Mouse (Mus musculus) common myeloid progenitor, adult 5-6 weeks (primary cell): Measurements from ENCODE around the gene Vkorc1. TPM values are rescaled to one million over a fixed set of nuclear protein-coding genes. Genes with fewer than 3 reads are reported as not detected.
A peak's percentile ranks its signal among the peaks of the same experiment; 100 is the strongest.
"Not testable (repeated sequence)": the region's sequence is repeated elsewhere in the genome, so short reads cannot be mapped to it uniquely, and the experiment has no call there.

Experiments
- ATAC-seq: replicated peaks from 2 replicates; pipeline ENCODE4 v1.8.0; 2016; ENCODE audit warnings: low read depth, mild to moderate bottlenecking, moderate TSS enrichment, inconsistent platforms; ENCODE audit not compliant: poor library complexity, severe bottlenecking
- total RNA-seq: library from RNA; stranded (forward); fragments of 200-1000, 187-1606 nt; gene quantifications from 2 replicates; pipeline ENCODE4 v1.2.3, GENCODE M21; 2017

Vkorc1 gene
- total RNA-seq = 27.6 and 34.0 TPM in 2 replicates

DNA sequence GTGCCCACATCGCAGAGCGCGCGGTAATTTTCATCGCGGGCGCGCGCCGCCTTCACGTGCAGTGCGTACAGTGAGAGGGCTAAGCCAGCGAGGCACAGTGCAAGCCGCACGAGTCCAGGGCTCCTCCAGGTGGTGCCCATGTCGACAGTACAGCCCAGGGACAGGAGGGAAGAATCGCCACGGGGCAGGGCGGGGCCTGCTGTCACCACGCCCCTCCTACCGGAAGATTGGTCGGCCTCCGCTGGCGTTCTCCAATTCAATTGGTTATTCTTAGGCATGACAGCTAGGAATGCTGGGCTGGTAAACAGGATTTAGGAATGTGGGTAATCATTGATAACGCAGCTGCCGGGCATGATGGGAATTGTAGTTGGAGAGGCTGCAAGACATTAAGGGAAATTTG, at the start of gene Vkorc1, which contains the start of gene Gm21974:
TSS of gene Vkorc1 (minus strand) at position 176 of the 400 bp plus-strand sequence.
TSS of gene Gm21974 (minus strand) at position 13 of the 400 bp plus-strand sequence.
- ATAC-seq = peak; percentile 95

DNA sequence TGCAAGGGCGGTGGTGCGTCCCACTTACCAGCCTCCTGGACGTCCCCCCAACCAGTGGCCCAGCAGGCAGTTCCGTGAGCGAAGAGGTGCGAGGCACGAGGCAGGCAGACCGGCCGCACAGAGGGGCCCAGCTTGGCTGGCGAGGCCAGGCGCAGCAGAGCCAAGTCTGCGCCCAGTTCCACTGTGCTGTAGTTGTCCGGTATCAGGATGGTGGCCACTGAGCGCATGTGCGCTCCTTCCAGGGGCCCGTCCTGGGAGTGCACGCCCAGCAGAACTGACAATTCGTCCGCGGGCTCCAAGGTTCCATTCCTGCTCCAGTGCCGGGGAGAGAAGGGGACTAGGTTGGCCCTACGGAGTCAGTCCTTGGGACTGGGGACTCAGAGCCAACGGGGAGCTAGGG, 49.2 kb upstream of the Vkorc1 start:
- no peak for ATAC-seq

DNA sequence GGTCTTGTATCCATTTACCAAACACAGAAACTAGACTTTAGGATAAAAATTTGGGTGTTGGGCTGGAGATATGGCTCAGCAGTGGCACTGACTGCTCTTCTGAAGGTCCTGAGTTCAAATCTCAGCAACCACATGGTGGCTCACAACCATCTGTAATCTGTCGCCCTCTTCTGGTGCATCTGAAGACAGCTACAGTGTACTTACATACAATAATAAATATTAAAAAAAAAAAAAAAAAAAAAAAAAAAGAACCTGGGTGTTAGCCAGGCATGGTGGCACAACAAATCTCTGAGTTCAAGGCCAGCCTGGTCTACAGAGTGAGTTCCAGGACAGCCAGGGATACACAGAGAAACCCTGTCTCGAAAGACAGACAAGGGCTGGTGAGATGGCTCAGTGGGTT, 46.7 kb upstream of the Vkorc1 start:
- ATAC-seq = not testable (repeated sequence)

DNA sequence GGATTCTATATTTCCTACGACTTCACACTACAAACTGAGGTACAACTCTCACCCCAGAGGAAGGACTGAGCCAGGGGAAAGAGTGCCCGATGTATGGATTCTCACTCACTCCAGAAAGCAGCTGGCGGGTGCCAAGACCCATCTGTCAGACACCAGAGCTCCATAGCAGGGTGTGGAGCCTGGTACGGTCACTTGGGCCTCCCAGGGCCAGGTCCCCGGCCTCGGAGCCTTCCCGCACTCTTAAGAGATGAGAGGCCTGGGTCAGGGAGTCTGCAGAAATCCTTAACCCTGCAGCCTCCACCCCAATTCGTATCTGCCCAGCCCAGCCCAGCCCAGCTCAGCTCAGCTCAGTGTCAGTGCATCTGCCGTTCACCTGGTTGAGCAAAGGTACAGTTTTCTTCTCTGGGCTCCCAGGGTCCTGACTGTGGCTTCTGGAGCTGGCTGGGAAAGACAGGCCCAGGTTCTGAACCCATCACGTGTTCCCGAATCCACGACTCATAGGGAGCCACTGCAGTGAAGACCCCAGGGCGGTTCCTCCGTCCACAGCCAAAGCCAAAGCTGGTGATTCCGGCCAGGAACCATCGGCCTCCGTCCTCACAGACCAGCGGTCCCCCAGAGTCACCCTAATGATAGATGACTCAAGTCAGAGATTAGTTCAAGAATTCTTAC, 40.9 kb upstream of the Vkorc1 start:
- no peak for ATAC-seq

DNA sequence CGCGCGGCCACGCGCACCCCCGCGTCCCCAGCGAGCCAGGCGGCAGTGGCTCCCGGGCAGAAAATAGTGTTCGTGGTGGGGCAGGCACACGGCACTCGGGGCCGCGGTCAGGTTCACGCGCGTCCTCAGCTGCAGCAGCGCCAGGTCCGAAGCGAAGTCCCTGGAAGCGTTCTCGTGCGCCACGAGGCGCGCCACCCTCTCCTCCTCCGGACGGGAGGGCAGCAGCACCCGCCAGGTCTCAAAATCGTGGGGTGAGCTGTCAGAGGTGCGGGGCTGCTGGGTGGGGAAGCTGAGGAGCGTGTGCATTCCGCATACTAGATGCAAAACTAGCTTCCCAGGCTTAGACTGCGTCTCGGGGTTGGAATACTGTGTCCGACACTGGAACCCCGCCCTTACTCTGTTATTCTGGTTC, 40.3 kb upstream of the Vkorc1 start:
- no peak for ATAC-seq

DNA sequence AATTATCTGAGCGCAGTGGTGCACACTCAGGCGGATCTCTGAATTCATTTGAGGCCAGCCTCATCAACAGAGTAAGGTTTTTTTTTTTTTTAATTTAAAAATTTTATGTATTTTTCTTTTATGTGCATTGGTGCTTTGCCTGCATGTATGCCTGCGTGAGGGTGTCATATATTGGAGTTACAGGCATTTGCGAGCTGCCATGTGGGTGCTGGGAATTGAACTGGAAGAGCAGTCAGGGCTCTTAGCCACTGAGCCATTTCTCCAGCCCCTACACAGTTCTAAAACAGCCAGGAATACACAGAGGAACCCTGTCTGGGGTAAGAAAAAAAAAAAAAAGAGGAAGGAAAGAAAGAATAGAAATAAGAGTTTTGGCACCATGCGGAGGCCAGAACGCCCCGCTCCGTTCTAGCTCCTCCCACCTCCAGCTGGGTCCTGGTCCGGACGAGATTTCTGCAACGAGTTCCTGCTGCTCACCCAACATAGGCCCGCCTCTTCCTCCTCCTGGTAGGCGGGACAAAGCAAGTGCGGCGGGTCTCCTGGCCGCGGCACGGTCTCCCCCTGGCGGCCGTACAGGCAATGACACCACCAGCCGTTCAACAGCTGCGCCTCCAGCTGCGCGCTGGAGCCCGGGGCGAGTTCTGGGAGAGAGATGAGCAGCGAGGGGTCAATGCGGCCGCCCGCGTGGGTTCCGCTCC, 39.8 kb upstream of the Vkorc1 start:
- peak; percentile 98 for ATAC-seq

DNA sequence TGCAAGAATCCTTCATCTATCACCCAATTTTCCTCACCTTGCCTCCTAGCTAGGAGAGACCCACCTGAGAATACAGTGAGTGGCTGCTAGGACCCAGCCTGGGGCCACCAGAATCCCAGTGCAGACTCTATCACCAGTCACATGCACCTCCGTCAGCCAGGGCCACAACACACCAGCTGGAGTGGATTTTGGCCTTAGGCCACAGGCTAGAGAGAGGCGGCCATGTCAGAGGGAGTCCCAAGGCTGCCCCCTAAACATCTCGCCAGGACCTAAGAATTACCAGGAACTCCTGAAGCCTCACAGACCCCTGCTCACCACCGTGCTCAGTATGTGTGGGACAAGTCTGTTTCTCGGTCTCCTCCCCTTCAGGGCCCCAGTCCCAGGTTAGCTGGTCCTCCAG, 38.7 kb upstream of the Vkorc1 start:
- no peak for ATAC-seq

DNA sequence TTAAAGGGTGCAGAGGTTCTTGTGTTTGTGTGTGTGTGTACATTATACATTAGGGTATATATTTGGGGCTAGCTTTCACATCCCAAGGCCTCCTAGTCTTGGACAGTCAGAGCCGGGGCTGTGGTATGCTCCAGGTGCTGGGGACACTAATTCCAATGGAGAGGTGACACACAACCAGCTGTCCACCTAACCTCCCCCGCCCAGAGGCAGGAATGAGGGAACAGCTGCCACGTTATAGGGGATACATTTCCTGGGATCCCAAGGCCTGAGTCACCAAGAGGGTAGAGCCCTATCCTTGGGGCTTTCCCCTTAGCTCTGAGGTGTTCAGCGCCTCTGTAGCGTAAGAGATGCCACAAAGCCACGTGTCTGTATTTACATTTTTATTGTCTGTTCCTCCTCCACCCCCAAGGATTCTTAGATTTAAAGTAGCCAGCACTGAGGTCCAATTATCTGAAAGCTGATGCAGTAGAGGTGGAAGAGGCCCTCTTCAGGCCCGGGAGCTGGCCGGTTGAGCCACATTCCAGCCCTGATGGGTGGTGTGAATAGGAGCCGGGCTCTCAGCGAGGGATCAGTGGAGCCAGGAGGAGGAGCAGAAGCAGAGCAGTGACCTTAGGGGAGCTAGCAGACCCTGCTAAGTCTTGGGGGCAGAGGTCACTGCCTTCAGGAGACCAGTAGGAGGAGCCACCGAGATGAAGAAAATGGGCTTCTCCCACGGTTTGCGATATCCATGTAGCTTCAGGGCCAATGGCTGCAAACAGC, 37.0 kb upstream of the Vkorc1 start:
- no peak for ATAC-seq

DNA sequence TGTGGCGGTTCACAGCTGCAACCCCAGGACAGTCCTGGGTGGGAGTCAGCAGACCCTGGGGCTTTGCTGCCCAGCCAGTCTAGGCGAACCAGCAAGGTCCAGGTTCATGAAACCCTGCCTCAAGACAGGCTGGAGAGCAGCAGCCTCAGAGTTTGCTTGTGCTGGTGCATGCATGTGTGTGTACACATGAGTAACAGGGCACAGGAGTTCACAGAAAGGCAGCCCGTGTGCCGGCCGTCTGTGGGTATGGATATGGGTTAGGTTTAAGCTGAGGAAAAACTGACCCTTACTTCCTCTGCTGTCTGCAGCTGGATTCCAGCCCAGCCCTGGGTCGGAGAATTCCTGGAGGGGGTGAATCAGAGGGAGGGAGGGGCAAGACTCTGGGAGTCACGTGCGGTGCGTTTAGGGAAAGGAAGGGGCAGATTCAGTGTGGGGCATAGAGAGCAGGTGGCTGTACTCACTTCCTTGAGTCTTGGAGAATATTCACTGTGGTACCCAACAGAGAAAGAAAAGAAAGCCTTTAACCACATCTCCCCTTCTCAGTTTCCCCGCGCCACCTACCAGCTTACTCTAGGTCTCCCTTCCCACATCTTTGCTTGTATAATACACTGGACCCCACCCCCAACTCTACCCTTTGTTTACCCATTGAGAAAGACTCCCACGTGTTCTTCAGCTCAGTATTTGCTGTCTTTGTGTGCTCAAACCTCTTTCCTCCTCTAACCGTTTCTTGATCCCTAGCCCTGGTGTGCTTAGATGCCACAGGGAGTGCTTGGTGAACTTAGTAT, 36.1 kb upstream of the Vkorc1 start:
- ATAC-seq = 0 out of 2 replicates have a peak, but pooled peaks have one; percentile 4

DNA sequence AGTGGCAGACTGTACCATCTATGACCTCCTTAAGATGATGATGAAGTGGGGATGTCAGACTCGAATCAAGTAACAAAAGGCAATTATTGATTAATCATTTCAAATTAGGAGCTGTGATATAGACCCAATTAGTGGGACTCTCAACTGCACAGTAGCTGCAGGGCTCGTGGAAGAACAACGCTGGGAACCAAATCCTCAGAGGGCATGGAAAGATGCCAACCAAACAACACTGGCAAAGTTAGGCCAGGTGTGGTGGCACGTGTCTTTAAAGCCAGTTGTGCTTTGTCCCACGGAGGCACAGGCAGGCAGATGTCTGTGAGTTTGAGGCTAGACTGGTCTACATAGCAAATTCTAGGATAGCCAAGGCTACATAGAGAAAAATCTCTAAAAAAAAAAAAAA, 35.2 kb upstream of the Vkorc1 start:
- no peak for ATAC-seq

DNA sequence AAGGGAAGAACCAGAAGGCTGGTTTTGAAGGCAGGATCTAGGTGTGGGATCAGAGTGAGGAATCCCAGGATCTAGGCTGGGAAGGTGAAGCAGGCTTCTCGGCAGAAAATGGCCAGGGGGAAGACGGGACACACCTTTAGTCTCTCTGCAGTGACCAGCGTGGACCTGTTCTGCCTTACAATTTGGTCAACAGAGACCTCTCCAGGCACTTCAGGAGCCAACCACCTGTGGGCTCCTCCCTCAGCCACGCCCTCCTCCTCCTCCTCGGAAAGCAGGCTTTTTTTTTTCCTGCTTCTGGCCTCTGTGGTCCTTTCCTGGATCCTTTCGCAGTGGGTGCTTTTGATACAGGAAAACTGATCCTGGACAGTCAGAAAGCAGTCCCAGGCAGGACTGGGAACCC, 34.5 kb upstream of the Vkorc1 start, which contains the start of gene Prss8:
TSS of gene Prss8 (minus strand) at position 182 of the 400 bp plus-strand sequence.
- no peak for ATAC-seq

DNA sequence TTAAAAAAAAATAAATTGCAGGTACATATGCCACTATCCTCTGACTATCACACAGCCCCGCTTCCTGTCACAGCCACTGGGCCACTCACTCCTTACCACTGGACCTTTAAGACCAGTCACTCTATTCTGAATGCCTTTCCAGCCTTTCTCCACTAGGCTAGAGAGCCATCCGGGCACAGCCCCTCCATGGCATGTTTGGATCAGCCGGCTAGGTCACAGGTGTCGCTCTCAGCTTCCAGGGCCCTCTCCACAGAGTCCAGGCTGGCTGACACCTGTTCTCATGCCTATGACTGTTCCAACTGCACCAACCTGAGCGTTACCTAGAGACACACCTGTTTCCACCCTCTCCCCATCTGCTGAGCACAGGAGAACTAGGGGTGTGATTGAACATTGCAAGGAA, 33.2 kb upstream of the Vkorc1 start:
- no peak for ATAC-seq

DNA sequence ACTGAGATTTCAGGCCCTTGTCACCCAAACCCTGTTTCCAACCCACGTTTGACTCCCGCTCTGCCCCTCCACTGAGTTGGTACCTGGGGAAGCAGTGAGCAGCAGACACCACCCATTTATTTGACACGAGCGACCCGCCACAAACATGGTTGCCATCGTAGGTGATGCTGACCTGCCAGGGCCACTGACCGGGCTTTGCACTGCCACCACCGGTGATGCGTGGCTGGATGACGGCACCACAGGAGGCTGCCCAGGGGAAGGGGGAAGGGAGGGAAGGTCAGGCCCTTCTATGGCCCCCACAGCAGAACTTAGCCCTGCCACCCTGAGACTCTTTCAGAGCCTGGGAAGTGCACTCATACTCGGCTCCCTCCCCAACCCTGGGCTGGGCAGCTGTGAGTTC, 32.3 kb upstream of the Vkorc1 start:
- no peak for ATAC-seq

DNA sequence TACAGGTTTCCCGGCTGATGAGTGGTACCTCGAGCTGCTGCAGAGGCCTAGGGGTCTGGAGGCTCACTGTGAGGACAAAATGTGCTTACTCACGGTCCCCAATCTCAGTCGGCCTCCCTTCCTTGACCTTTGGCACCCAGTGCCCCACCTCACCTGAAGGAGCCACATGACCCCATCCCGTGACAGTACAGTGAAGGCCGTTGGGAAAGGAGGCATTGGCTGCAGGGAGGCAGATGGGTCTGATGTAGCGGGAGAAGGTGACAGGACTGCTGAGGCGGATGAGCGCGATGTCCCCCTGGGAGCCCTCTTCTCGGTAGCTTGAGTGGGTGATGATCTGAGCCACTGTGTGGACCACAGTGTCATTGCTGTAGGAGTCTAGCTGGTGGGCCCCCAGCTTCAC, 31.4 kb upstream of the Vkorc1 start:
- ATAC-seq = no peak

DNA sequence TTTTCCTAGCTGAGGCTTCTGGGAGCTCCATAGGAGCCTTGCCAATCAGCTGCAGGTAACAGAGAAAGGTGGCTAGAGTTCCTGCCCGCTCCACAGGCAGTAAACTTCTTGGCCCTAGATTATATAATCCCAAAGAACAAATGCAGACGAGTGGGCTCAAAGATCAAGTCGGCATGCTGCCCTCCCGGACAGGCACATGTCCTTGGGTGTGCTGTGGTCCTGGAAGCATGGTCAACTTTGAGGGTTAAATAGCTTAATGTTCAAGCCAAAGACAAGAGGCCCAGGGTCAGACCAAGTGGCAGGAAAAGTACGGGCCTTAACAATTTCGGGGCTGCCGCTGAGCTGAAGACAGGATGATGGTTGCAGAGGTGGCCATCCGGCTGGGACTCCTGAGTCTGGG, 30.6 kb upstream of the Vkorc1 start:
- ATAC-seq = no peak

DNA sequence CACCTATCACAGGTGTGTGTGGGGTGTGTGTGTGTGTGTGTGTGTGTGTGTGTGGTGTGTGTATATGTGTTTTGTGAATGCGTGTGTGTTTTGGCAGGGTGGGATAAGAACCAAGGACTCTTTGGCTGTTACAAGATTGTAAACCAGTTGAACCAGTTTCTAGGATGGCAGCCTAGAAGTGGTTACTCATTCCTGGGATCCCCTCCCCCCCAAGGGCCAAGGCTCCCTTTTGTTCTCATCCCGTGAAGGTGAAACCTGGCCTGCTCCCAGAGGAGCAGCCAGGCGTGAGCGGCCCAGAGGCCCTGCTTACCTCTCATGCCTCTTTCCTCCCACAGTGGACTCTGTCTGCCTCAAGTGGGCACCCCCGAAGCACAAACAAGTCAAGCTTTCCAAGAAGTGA, 29.8 kb upstream of the Vkorc1 start:
- no peak for ATAC-seq

DNA sequence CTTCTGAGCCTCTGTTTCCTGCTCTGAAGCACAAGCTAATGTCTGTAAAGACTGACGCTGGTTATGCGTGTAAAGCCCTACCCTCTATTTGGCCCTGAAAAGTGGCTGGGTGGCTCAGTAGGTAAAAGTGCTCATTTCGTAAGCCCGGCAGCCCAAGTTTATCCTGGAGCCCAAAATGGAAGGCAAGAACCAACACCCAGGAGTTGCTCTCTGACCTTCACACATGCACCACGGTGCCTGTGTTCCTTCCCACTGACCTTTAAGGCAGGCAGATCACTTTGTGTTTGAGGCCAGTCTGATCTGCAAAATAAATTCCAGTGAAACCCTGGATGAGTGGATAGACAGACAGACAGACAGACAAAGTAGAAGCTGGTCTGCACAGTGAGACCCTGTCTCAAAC, 28.3 kb upstream of the Vkorc1 start:
- ATAC-seq = no peak

DNA sequence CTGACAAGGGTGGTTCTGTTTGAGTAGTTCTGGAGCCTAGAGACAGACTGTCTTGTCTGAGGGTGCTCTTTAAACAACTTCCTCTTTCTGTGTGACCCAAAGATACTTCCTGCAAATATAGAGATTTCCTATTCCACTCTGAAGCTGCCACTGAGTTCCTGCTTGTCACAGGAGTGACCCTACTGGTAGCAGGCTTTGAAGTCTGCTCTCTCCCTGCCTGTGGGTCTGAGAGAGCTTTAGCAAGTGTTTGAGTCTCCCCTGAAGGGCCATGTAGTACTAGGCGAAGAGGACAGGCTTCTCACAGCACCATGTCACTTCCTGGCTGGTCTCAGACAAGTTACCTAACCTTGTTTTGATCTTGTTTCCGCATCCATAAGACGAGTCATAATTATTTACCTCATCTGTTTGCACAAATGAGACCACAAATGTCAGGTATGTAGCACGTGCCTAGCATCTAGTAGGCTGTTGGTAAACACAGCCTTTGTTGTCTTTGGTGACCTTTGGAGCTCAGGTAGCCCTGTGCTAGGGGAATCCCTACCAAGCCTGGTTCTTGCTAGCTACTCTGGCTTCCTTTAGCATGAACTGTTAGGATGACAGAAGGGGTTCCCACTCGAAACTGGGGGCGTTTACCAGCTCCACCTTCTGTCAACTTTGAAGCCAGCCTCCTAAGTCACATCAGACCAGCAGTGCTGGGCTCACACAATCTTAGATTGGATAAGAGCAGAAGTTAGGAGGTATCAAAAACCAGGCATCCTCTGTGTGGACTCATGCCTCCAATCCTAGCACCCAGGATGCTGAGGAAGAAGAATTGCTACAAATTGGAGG, 27.2 kb upstream of the Vkorc1 start:
- peak; percentile 73 for ATAC-seq

DNA sequence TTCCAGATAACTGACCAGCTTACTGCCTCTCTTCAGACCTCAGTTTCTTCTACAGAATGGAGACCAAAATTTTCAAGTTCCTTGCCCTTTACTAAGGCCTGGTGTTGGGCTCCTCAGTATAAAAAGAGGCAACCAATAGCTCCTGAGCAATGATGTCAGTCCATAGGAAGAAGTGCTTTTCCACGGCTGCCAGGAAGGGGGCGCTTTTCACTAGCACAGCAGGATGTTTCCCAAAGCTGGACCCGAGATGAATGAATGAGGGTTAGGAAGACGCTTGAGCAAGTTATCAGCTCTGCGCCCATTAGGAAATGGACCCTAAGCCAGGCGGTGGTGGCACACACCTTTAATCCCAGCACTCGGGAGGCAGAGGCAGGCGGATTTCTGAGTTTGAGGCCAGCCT, 26.1 kb upstream of the Vkorc1 start:
- ATAC-seq = no peak
